Mouse (Mus musculus): Measurements from ENCODE around the gene Bicdl1. TPM values are rescaled to one million over a fixed set of nuclear protein-coding genes. Genes with fewer than 3 reads are reported as not detected.

Bicdl1 gene
- polyA plus RNA-seq, 1 experiment: 3.1 TPM

DNA sequence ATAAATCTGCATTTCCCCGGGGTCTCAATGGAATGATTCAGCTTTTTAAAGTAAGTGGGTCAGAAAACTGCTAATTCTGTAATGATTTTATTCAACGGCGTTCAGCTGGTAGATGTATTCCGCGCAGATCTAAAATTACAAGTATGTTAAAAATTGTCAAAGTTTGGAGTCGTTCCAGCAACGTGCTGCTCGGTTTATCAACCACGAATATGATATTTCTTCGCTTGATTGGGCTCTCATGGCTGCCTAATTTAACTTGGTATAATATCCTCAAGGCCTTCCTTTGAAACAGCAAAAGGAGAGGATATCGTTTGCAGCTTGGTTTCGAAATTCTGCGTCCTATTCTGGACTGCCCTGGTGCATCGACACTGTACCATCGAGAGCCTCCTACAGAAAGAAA lies 13.9 kb upstream of the Bicdl1 start:
- Histone ChIP-seq H3K27ac (replicated peaks; ENCODE audit: low read depth, low read length) (no peak overlapping the region), H3K4me3 (ENCODE audit: insufficient read depth, low read depth, low read length) (no peak overlapping the region), H3K4me1 (ENCODE audit: control insufficient read depth, insufficient read depth, insufficient read length, low read length) (no peaks in the 10 kb centered on the region)

GRCm38 (mm10) chr5:115738032-115738431 lies 6.6 kb upstream of the Bicdl1 start:
- H3K27ac ChIP-seq (replicated peaks; ENCODE audit: low read depth, low read length): no peak overlapping the region
- H3K4me1 ChIP-seq (ENCODE audit: control insufficient read depth, insufficient read depth, insufficient read length, low read length): no peaks in the 10 kb centered on the region
- H3K4me3 ChIP-seq (ENCODE audit: insufficient read depth, low read depth, low read length): no peak overlapping the region

DNA sequence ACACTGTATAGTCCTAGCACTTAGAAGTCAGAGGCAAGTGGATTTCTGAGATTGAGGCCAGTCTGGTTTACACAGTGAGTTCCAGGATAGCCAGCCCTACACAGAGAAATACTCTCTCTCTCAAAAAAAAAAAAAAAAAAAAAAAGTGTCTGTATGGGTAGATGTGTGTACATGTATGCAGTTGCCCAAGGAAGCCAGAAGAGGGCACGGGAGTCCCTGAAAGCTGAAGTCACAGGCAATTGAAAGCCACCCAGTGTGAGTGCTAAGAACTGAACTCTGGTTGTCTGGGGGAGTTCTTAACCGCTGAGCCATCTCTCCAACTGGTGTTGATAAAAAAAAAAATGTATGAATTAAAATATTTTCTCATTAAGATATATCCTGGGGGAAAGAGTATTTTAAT lies 3.1 kb upstream of the Bicdl1 start:
- H3K4me3 ChIP-seq (ENCODE audit: insufficient read depth, low read depth, low read length): no peak overlapping the region

DNA sequence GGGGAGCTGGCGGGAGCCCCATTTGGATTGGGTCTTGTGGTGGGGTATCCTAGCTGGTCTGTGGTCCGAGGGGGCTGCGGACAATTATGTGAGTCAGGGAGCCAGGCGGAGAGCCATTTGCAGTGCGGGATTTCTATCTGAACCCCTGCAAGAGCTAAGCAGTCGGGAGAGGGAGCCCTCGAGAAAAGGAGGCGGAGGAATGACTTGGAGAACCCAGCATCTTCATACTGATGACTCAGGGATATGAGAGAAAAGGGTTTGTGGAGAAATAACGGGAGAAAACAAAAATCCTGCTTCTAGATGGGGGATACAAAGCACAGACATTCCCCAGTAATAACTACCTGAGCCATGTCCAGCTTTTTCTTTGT lies 1.4 kb upstream of the Bicdl1 start:
- peak overlapping the region; percentile 49 for H3K4me3 ChIP-seq (ENCODE audit: insufficient read depth, low read depth, low read length)
- H3K4me1 ChIP-seq (ENCODE audit: control insufficient read depth, insufficient read depth, insufficient read length, low read length): no peaks in the 10 kb centered on the region
- no peak overlapping the region for H3K27ac ChIP-seq (replicated peaks; ENCODE audit: low read depth, low read length)

More for the DNA sequence above, 3.1 kb upstream of the Bicdl1 start:
- Histone ChIP-seq H3K27ac (replicated peaks; ENCODE audit: low read depth, low read length) (no peak overlapping the region), H3K4me1 (ENCODE audit: control insufficient read depth, insufficient read depth, insufficient read length, low read length) (no peaks in the 10 kb centered on the region)

DNA sequence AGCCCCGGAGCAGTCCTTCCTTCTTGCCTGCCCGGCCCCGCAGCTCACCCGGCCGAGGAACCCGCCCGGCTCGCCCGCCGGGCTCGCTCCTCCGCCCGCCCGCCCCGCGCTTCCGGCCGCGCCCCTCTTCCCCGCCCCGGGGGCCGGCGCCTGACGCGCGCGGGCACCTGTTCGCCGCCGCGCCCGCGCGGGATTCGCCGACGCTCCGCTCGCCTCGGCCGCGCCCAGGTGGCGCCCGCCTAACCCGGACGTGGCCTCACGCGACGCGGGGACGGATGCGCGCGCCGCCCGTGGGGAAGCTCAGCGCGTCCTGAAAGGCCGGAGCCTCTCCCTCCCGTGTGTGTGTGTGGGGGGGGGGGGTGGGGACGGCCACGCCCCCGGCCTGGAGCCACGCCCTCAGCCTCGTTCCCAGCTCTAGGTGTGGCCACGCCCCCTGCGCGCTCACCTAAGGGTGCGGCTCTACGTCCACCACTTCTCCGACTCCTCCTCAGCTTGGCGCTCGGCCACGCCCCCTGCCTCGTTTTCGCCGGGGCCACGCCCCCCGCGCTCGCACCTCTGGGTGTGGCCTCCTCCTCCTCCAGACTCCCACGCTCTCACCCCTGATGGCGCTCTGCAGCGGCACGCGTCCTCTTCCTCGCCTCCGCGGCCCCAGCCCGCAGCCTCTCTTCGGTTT lies 891 bp upstream of the Bicdl1 start:
- Histone ChIP-seq H3K27ac (replicated peaks; ENCODE audit: low read depth, low read length) (no peak overlapping the region), H3K4me3 (ENCODE audit: insufficient read depth, low read depth, low read length) (peak overlapping the region; percentile 57)

GRCm38 (mm10) chr5:115731732-115732175 lies 333 bp upstream of the Bicdl1 start:
- Histone ChIP-seq H3K4me3 (ENCODE audit: insufficient read depth, low read depth, low read length) (peak overlapping the region; percentile 57), H3K27ac (replicated peaks; ENCODE audit: low read depth, low read length) (no peak overlapping the region), H3K4me1 (ENCODE audit: control insufficient read depth, insufficient read depth, insufficient read length, low read length) (no peaks in the 10 kb centered on the region)

More for the DNA sequence above, 891 bp upstream of the Bicdl1 start:
- no peaks in the 10 kb centered on the region for H3K4me1 ChIP-seq (ENCODE audit: control insufficient read depth, insufficient read depth, insufficient read length, low read length)

DNA sequence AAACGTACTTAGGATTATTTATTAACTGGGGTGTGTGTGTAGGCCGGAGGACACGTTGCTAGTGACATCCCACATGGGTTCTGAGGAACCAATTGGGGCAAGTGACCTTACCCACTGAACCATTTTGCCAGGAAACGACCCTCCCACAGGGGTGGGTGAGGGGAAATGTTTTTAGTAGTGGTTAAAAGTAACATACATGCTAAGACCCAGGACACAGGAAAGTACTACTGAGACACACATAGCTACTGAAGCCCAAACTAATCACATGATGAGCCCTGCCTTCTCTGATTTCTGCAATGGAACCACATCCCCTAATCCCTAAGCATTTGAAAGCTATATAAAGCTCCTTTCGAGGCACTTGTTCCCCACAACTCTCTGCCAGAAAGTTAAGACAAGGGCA lies 1.1 kb downstream of the Bicdl1 start:
- Histone ChIP-seq H3K4me3 (ENCODE audit: insufficient read depth, low read depth, low read length) (no peak overlapping the region), H3K27ac (replicated peaks; ENCODE audit: low read depth, low read length) (no peak overlapping the region), H3K4me1 (ENCODE audit: control insufficient read depth, insufficient read depth, insufficient read length, low read length) (no peaks in the 10 kb centered on the region)

GRCm38 (mm10) chr5:115726581-115726980 lies 4.8 kb downstream of the Bicdl1 start:
- Histone ChIP-seq H3K27ac (replicated peaks; ENCODE audit: low read depth, low read length) (no peak overlapping the region), H3K4me3 (ENCODE audit: insufficient read depth, low read depth, low read length) (no peak overlapping the region), H3K4me1 (ENCODE audit: control insufficient read depth, insufficient read depth, insufficient read length, low read length) (no peaks in the 10 kb centered on the region)

GRCm38 (mm10) chr5:115726019-115726418 lies 5.4 kb downstream of the Bicdl1 start:
- Histone ChIP-seq H3K27ac (replicated peaks; ENCODE audit: low read depth, low read length) (no peak overlapping the region), H3K4me3 (ENCODE audit: insufficient read depth, low read depth, low read length) (no peak overlapping the region), H3K4me1 (ENCODE audit: control insufficient read depth, insufficient read depth, insufficient read length, low read length) (no peaks in the 10 kb centered on the region)

- Histone ChIP-seq H3K4me1 (ENCODE audit: control insufficient read depth, insufficient read depth, insufficient read length, low read length) (no peaks in the 10 kb centered on the region), H3K27ac (replicated peaks; ENCODE audit: low read depth, low read length) (no peak overlapping the region), H3K4me3 (ENCODE audit: insufficient read depth, low read depth, low read length) (no peak overlapping the region)
Observed at GRCm38 (mm10) chr5:115724422-115724821, 7.0 kb downstream of the Bicdl1 start.

DNA sequence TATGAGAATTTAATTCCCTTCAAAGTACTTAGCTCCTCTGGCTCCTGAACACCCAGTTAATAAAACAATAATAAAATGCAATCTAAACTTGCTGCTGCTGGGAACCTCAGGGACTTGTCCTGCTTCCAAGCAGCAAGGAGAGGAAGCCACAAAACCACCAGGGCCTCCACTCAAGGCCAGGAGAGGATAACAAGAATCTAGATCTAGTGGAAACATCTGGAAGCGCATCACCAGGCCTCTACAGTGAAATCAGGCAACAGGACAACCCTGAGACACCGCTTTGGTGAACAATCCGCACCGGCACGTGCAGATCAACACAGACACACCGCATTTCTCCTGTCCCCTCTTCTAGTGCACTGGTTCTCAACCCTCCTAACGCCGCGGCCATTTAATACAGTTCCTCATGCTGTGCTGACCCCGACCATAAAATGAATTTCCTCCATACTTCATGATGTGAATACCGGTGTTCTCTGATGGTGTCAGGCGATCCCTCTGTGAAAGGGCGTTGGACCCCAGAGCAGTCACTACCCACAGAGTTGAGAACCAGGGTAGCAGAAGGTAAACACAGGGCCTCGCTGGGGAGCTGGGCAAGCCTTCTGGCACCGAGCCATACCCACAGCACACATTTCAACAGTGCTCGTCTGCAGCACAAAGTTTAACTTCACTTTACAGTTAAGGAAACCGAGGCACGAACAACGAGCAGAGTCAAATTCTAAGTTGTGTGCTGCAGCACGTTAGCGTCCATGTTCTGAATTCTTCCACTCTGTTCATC lies 9.0 kb downstream of the Bicdl1 start:
- H3K4me3 ChIP-seq (ENCODE audit: insufficient read depth, low read depth, low read length): no peak overlapping the region
- H3K27ac ChIP-seq (replicated peaks; ENCODE audit: low read depth, low read length): no peak overlapping the region
- H3K4me1 ChIP-seq (ENCODE audit: control insufficient read depth, insufficient read depth, insufficient read length, low read length): no peaks in the 10 kb centered on the region

DNA sequence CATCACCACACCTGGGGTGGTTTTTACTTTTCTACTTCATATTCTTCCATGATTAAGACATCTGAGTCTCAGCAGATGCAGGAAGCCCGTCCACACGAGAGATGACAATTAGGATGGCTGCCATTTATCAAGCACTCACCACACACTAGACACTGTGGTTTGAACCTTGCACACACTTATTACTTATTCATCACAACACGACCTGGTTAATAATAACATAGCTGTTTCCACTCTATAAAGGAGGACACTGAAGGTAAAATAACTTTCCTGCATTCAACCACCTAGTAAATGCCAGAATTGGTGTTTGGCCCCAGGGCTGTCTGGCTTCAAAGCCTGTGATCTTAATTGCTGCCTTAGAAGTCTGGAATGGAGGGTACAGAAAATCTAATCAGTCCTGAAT lies 10.7 kb downstream of the Bicdl1 start:
- H3K27ac ChIP-seq (replicated peaks; ENCODE audit: low read depth, low read length): no peak overlapping the region
- H3K4me1 ChIP-seq (ENCODE audit: control insufficient read depth, insufficient read depth, insufficient read length, low read length): no peaks in the 10 kb centered on the region
- H3K4me3 ChIP-seq (ENCODE audit: insufficient read depth, low read depth, low read length): no peak overlapping the region

GRCm38 (mm10) chr5:115717693-115718092 lies 13.7 kb downstream of the Bicdl1 start:
- H3K4me3 ChIP-seq (ENCODE audit: insufficient read depth, low read depth, low read length): no peak overlapping the region
- H3K4me1 ChIP-seq (ENCODE audit: control insufficient read depth, insufficient read depth, insufficient read length, low read length): no peaks in the 10 kb centered on the region
- H3K27ac ChIP-seq (replicated peaks; ENCODE audit: low read depth, low read length): no peak overlapping the region

DNA sequence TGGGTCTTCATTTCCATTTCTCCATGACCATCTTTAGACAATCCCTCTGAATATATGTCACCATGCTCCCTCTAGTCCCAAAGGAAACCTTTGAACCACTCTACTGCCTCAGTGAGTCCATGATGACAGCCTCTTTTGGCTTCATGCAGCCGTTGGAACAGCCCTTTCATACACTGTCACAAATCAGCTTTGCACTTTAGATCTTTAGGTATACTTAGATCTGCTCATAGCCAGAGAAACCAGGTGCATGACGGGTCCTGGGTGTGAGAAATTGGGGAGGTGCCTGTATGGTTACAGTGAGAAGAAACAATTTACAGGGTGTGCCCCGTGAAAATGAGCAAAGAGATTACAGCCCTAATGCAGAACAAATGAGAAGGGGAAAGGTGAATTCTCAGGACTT lies 14.3 kb downstream of the Bicdl1 start:
- no peak overlapping the region for H3K4me3 ChIP-seq (ENCODE audit: insufficient read depth, low read depth, low read length)
- no peak overlapping the region for H3K27ac ChIP-seq (replicated peaks; ENCODE audit: low read depth, low read length)
- no peaks in the 10 kb centered on the region for H3K4me1 ChIP-seq (ENCODE audit: control insufficient read depth, insufficient read depth, insufficient read length, low read length)

DNA sequence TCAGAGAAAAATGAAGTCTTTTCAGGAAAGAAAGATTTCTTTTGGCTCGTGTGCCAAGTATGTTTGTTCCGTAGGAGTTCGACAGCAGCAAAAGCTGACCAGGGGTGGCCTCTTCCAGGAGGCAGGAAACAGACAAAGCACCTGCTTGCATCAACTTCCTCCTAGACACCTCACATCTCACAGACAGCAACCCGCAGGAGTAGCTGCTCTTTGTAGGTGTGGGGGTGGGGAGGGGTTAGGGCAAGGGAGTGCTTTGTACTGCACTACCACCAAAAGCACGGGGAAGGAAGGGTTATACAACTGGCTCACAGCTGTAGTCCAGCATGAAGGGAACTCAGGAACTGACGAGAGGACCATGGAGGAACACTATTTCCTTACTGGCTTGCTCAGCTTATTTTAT lies 15.0 kb downstream of the Bicdl1 start:
- Histone ChIP-seq H3K4me1 (ENCODE audit: control insufficient read depth, insufficient read depth, insufficient read length, low read length) (no peaks in the 10 kb centered on the region), H3K4me3 (ENCODE audit: insufficient read depth, low read depth, low read length) (no peak overlapping the region), H3K27ac (replicated peaks; ENCODE audit: low read depth, low read length) (no peak overlapping the region)

- H3K4me1 ChIP-seq (ENCODE audit: control insufficient read depth, insufficient read depth, insufficient read length, low read length): no peaks in the 10 kb centered on the region
- no peak overlapping the region for H3K27ac ChIP-seq (replicated peaks; ENCODE audit: low read depth, low read length)
- H3K4me3 ChIP-seq (ENCODE audit: insufficient read depth, low read depth, low read length): no peak overlapping the region
Observed at GRCm38 (mm10) chr5:115714761-115715160, 16.7 kb downstream of the Bicdl1 start.

Data from brown adipose tissue, adult 24 weeks (tissue).